Mouse (Mus musculus) ES-CJ7 (cell line): ENCODE results near the gene Plpp7.

Experiments used
- DNase-seq: peaks from one replicate; pipeline ENCODE4 v3.0.0; 2011; ENCODE audit warnings: low read depth, low spot score

Plpp7 gene

GRCm38 (mm10) chr2:32139377-32139776, 44.0 kb downstream of the Plpp7 start:
- no peak for DNase-seq

- DNase-seq, result peak; percentile 44
Observed at GRCm38 (mm10) chr2:32140498-32140934, 45.2 kb downstream of the Plpp7 start.

GRCm38 (mm10) chr2:32141602-32142001, 46.3 kb downstream of the Plpp7 start:
- DNase-seq, result no peak

GRCm38 (mm10) chr2:32142368-32142767, 47.0 kb downstream of the Plpp7 start:
- no peak for DNase-seq

GRCm38 (mm10) chr2:32144633-32145032, 49.3 kb downstream of the Plpp7 start:
- no peak for DNase-seq

- peak; percentile 51 for DNase-seq
Observed at GRCm38 (mm10) chr2:32146617-32147162, 51.4 kb downstream of the Plpp7 start.

GRCm38 (mm10) chr2:32150135-32150534, 54.8 kb downstream of the Plpp7 start:
- DNase-seq, result no peak

- no peak for DNase-seq
Observed at GRCm38 (mm10) chr2:32150562-32150923, 55.2 kb downstream of the Plpp7 start.

- DNase-seq, result no peak
Observed at GRCm38 (mm10) chr2:32150924-32151659, 55.8 kb downstream of the Plpp7 start, which contains the start of gene Prrc2b. Prrc2b (plus strand) TSS chr2:32151082.

- DNase-seq, result no peak
Observed at GRCm38 (mm10) chr2:32151660-32152366, 56.5 kb downstream of the Plpp7 start.

GRCm38 (mm10) chr2:32152367-32153034, 57.2 kb downstream of the Plpp7 start:
- no peak for DNase-seq

- DNase-seq, result peak; percentile 85
Observed at GRCm38 (mm10) chr2:32153041-32153790, 57.9 kb downstream of the Plpp7 start.

GRCm38 (mm10) chr2:32153791-32154119, 58.4 kb downstream of the Plpp7 start:
- no peak for DNase-seq

- no peak for DNase-seq
Observed at GRCm38 (mm10) chr2:32154334-32154997, 59.1 kb downstream of the Plpp7 start.

- no peak for DNase-seq
Observed at GRCm38 (mm10) chr2:32154998-32155541, 59.7 kb downstream of the Plpp7 start.

- DNase-seq, result peak; percentile 53
Observed at GRCm38 (mm10) chr2:32155614-32156013, 60.3 kb downstream of the Plpp7 start.

- no peak for DNase-seq
Observed at GRCm38 (mm10) chr2:32156645-32157044, 61.3 kb downstream of the Plpp7 start.

GRCm38 (mm10) chr2:32157328-32157727, 62.0 kb downstream of the Plpp7 start:
- DNase-seq, result no peak

- DNase-seq, result peak; percentile 53
Observed at GRCm38 (mm10) chr2:32158616-32159239, 63.4 kb downstream of the Plpp7 start.
